Mouse (Mus musculus): ENCODE data around the gene Xrcc6.
"Not testable (repeated sequence)": the region's sequence is repeated elsewhere in the genome, so short reads cannot be mapped to it uniquely, and the experiment has no call there.

The Xrcc6 gene

DNA sequence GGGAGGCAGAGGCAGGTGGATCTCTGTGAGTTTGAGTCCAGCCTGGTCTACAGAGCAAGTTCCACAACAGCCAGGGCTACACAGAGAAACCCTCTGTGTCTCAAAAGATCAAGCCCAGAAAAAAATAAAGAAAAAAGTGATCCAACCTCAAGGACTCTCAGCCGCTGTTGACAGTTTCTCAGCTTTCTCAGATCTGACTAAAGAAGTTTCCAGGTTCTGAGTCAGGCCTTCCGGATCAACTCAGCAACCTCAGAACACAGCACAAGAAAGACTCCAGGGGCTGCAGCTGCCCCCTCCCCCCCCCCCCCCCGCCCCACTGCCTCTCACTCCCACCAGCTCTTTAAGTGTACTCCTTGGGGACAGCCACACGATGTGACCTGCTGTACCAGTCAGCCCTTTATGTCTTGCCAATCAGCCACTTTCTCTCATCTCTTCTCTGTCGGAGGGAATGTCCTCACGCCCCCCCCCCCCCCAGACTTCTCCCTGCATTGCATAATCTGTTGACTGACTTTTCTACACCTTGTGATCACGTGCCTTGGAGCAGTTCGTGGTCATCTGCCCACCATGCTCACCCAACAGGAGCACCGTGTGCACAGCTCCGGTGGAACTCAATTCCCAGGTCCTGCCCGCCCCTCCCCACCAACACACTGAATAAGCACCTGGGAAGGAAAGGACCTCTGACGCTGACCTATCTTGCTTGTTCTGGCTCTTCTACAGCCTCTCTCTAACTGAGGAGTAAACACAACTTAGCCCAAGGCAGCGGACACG lies 21.4 kb upstream of the Xrcc6 start:
- no peak for DNase-seq (ENCODE audit: low spot score)

DNA sequence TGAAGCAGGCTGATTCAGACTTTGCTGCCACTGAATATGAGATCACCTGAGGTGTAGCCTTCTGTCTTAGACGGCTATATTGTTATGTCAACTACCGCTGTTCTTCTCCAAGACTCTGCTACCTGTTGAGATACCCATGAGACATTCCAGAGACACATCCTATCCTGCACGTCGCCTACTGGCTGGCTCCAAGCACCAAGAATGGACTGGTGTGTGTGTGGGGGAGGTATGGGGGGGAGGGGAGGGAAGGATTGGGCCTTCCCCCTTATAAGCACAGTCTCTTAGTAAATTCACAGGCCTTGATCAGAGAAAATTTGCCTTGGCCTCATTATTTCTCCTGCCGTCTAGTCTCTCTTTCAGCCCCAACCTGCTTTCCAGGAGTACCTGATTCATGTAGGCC lies 19.8 kb upstream of the Xrcc6 start:
- no peak for DNase-seq (ENCODE audit: low spot score)

DNA sequence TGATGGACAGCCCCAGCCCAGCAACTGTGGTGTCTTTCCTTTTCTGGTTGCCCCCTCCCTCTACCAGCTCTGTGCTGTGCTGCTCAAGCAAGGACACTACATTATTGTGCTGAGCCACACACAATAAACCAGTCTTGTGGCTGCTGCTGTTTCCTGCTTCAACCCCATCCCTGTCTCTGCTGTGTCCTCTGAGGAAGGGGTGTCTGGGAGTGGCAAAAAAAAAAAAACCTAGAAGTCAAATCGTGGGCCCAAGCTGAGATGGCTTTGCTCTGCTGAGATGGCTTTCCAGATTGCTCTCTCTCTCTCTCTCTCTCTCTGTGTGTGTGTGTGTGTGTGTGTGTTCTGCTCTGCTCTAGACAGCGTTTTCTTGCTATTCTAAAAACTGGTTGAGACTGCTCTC lies 19.2 kb upstream of the Xrcc6 start:
- DNase-seq (ENCODE audit: low spot score) = no peak

DNA sequence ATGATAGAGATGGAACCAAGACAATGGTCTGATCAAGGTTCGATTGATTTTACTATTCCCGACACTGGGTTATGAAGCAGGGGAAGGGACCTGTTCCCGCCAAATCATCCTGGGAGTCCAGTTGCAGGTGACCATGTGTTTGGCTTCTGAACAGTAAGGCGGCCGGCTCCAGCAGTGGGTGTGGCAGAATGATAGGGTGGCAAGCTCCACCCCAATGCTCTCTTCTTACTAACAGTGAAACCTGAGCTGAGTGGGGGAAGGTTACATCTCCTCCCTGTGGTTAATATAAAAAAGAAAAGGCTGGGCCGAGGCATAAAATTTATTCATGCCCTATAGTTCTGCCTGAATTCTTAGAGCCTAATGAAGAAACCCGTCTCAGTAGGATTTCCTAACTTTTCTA lies 18.5 kb upstream of the Xrcc6 start:
- DNase-seq (ENCODE audit: low spot score) = no peak

DNA sequence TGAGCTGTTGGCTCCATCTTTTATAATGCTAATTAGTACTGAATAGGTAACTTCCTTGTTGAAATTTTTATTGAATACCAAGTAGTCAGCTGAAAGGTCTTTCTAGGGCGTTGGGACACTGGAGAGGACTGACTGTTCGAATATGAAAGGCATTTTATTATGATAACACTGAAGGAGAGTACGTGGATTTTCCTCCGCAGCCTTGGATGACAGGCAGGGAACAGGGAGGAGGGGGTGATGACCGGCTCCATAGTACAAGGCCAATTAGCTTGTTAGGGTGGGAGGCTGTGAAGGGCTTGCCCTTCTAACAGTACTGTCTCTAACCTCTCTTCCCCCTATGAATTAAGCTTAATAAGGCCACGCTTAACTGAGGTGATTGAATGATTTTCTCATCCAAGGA lies 18.0 kb upstream of the Xrcc6 start:
- not testable (repeated sequence) for DNase-seq (ENCODE audit: low spot score)

DNA sequence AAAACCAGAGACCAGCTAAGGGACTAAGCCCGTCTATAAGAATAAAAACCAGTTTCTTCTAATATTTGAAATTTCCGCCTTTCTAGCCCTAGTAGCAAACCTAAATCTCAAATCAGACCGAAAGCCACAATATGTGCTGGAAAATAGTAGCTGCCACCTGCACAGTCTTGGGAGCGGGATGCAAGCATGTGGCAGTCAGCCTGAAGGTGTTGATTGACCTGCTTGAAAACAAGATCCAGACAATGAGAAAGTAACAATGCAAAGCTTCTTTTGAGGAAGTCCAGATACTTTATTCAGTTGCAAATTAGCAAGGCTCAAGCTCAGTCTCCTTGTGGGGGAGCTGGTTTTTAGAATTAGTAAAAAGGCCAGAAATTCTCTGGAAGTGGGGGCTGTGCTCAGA lies 17.1 kb upstream of the Xrcc6 start:
- not testable (repeated sequence) for DNase-seq (ENCODE audit: low spot score)

DNA sequence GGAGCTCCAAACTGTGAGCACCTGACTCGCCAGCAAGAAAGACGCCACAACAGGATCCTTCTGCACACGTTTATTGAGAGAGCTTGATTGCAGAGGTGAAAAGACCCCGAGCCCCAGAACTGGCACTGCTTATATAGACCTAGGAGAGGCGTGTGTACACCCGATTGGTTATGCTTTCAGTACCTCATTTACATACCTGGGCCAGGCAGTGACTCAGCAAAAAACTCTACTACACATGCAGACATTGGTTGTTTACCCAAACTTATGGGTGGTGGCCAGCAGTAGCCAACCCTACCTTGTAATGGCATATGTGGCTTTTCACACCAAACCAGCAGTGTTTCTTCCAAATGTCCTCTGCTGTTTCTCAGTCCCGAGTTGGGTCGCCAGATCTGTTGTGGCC lies 12.5 kb upstream of the Xrcc6 start:
- DNase-seq (ENCODE audit: low spot score) = not testable (repeated sequence)

DNA sequence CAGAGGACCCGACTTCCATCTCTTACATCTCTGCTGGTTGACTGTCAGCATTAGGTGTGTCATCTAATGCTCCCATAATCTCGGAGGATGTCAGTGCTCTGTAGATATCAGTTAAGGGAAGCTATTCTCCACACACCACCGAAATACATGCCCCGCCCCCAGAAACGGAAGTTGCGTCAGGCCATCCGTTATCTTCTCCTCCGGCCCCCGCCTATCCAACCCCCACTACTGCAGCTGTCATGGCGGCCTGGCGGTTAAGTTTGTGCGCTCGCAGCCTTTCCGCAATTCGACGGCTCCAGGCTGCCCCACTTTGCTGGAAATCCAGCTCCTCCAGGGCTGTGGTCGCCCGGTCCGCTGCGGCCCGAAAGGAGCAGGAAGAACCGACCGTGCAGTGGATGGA lies 7.3 kb upstream of the Xrcc6 start, which contains the start of gene 1700029P11Rik:
Gene 1700029P11Rik, plus strand, starts transcription at position 220 of the 400 bp plus-strand sequence.
- no peak for DNase-seq (ENCODE audit: low spot score)

DNA sequence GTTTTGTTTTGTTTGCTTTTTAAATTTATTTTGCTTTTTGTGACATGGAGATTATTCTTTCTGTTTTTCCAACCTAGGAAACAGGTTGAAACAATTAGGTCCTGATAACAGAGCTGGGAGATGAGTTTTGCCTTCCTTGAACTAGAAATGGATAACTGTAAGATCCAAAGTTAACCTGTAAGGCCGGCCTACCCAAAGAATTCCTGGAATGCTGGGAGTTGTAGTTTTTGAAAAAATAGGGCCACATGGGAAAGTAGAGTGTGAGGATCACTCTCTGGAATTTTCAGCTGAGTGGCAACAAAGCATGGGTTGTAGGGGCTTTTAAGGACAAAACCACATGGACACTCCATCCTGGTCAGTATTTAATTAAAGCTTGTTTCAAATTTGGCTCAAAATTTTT lies 5.5 kb upstream of the Xrcc6 start:
- no peak for DNase-seq (ENCODE audit: low spot score)

DNA sequence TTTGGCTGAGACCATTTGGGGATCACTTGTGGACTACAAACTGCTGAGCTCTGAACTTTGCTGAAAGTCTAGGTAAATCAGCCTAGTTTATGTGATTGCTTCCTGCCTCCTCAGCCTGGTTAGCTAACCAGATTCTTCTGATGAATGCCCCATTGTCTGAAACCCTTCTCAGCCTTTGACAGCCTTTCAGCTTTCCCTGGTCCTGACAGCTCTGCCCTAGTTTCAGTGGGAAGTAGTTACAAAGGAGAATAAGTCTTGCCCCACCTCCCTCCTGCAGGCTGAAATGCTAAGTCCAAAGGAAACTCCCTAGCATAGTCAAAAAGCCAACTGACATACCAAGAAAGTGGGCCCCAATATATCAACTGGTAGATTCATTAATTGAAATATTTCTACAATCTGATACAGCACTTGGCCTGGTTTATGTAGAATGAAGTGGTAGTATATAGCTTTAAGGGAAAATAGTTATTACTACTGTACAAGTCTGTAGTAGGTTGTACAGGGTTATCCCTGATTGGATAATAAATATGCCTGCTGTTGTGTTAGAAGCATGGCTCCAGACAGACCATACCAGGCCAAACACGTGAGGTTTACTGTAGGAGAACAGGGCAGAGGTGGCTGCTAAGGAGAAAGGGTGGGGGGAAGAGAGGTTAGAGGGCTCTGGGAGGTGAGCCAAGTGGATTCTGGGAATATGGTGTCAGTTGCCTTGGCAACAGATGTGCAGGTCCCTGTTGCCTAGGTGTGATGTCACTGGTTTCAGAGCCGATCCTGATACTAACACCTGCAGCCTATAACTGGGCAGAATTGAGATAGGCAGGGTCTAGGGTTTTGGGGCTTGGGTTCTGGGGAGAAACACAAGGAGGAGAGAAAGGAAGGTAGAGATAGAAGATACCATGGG lies 2.1 kb upstream of the Xrcc6 start:
- DNase-seq (ENCODE audit: low spot score) = no peak

DNA sequence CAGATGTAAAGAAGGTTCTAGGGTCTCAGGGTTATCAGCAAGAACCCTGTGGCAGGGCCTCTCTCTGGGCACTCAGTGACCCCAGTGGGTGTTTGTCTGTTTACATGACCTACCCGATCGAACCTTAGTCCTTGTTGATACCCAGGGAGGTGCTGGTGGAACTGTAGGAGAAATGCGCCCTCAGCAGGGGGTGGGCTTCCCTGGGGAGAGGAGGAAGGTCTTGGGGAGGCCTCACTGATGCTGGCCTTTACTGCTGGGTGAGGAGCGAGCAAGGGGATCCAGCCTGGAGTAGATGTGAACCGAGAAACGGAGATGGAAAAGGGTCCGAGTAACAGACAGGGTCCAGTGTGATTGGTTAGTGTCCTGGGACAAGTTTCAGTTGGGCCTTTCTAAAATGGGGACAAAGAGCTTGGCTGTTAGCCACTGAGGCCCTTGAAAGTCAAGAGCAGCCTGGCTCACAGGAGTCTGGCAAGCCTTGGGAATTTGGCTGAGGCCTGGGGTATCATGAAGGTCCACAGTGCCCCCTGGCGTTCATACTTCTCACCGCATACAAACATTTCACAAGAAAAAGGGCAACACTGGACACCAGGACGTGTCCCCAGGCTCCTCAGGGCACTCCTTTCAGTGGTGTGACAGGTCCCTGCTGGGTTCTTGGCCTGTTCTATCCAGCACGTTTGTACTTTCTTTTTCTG lies 1.9 kb downstream of the Xrcc6 start:
- peak; percentile 71 for DNase-seq (ENCODE audit: low spot score)

DNA sequence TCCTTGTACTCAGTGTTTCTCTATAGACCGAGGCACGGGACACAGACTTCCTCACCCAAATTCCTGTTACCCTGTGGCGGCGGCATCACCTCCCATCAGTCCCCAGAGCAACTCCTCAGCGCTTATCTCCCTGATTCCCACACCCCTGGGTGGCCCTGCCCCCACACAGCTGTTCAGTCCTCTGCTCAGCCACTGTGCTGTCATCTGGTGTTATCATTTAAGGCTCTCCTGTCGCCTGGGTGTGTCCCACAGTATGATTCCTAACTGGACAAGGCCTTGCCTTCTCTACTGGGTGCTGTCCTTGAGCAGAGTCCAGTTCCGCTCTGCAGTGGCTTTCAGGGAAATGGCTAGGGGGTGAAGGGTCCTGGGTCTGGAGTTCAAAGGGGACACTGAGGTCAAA lies 2.9 kb downstream of the Xrcc6 start:
- peak; percentile 64 for DNase-seq (ENCODE audit: low spot score)

DNA sequence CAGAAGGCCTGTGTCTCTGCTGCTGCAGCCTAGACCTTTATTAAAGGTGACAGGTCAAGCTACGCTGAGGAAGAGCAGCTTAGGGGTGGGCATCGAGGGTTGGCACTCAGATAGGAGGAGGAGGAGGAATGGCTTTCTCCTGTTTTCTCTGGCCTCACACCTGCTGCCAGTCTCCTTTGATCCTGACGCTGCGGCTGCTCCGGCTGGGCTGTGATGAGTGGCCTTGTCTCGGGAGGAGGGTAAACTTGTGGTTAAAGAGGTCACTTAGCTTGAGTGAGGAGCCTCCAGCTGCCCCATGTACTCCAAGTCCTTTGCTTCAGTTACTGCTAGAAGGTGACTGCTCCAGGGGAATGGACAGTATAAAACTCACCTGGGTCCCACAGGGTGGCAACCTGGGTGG lies 6.4 kb downstream of the Xrcc6 start:
- DNase-seq (ENCODE audit: low spot score) = no peak

DNA sequence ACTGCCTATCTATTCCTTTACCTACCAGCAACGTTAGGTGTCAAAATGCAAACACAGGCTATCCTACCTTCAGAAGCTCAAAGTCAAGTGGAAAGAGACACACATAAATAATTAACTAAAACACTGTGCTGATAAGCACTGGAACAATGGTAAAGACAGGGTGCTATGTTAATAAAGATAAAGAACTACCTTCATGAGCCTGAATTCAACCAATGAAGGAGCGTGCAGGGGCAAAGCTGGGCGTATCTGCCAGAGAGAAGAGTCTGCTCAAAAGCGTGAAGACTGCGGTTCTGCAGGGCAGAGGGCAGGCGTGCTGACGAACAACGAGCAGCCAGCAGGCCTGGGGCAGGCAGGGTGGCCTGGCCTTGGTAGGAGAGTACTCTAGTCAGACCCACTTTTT lies 16.6 kb downstream of the Xrcc6 start:
- DNase-seq (ENCODE audit: low spot score) = no peak

DNA sequence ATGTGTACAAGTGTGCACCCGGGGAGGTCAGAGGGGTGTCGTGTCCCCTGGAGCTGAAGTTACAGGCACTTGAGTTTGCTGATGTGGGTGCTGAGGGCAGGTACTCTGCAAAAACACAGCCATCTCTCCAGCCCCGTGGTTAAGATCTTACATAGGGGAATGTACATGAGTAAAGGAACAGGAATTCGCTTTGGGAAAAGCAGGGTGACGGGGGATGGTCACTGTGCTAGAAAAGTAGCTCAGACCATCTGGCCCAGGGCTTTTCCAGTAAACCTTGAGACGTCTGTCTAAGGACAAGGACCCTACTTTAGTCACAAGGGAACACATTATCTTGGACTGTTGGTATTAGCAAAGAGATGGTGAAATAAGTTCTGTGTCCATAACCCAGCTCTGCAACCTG lies 24.3 kb downstream of the Xrcc6 start:
- no peak for DNase-seq (ENCODE audit: low spot score)

DNA sequence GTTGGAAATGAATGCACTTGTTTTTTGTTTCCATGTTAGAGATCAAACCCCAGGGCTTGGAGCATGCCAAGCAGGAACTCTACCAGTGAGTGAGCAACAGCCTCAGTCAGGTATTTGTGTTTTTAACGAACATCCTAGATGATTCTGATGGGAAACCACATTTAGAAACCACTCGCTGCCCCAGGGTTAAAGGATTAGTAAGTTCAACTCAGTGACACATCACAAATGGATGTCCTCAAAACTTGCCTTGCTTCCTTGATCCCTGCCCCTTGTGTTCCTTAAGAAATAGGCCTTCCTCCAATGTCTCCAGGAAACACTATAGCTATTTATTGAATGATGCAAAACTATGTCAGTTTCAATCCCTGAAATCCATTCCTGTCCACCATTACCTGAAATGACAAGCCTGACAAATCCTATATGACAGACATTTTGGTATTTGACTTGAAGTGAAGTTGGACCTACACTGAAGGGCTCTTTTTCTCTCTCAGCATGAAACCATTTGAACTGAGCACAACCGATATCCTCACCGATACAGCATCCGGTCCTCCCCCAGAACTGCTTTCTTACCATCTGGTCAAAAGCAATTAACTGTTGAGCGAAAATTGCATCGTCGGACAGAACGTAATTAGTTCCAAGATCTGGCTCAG lies 27.2 kb downstream of the Xrcc6 start:
- no peak for DNase-seq (ENCODE audit: low spot score)

DNA sequence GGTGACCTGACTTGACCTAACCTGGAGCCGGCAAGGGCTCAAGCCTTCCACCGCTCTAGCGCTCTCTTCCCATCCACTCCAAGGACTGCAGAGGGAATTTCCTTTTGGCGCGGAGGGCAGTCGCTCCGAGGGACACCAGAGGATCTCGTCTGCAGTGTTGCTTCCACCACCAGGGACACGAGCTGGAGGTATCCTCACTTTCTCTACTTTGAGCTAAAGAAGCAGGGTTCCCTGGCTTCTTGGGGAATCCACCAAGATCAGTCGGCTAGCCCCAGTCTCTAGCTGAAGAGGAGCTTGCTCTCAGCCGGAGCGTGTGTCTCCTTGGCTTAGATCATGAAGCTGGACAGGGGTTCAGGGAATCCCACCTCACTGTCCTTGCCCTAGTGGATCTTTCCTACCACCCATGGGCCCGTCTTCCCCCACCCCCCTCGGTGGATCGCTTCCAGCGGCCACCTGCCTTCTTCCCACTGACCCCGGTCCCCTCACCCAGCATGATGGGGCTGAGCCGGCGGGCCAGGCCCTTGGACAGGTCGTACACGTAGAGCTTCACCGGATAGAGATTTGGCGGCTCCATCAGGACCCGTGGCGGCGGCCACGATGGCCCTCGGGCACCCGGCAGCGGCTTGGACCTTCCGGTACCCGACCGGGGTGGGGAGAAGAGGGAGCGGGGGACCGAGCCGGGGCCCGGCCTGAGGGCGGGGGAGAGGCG lies 27.9 kb downstream of the Xrcc6 start:
- DNase-seq (ENCODE audit: low spot score) = peak; percentile 27

DNA sequence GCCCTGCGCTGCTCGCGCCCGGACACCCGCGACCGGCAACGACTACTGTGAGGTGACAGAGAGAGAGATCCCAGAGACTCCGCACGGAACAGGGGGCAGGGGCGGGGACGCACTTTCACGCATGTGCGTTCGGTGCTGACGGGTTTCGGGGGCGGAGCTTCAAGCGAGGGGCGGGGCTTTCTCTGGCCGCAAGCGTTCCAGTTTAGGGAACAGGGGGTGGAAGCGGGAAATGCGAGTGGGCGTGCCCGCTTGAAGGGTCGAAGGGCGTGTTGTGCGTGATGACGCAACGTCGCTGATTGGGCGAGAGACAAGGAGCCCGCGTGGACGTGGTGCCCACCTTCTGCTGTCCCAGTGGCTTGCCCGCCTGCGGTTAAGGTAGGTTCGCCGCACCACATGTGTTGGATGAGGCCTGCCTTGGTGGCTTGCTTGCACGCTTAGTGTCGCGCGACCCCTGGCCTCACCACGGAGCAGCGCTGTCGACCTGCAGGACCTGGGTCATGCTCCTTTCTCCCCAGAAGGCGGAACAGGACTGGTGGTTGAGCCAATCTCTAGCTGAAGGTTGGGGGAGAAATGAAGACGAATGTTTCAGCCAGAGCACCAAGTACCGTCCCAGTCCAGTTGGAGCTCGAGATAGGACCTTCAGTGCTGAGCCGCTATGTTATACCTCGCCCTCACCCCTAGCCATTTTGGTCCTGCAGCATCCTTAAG lies 28.6 kb downstream of the Xrcc6 start:
- peak; percentile 99 for DNase-seq (ENCODE audit: low spot score)

DNA sequence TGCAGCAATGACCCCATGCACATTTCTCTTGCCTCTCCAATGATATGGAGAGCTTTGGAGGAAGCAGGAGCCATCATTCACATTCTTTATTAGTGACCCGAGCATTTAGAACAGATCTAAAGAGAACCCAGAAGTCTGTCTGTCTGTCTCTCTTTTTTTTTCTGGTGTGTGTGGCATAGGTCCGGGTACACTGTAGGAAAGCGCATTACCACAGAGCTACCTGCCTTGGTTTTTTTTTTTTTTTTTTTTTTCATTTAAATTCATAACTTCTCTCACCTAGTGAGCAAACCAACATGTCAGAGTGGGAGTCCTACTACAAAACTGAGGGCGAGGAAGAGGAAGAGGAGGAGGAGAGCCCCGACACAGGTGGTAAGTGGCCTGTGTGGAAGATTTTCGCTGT lies 29.2 kb downstream of the Xrcc6 start:
- DNase-seq (ENCODE audit: low spot score) = no peak

DNA sequence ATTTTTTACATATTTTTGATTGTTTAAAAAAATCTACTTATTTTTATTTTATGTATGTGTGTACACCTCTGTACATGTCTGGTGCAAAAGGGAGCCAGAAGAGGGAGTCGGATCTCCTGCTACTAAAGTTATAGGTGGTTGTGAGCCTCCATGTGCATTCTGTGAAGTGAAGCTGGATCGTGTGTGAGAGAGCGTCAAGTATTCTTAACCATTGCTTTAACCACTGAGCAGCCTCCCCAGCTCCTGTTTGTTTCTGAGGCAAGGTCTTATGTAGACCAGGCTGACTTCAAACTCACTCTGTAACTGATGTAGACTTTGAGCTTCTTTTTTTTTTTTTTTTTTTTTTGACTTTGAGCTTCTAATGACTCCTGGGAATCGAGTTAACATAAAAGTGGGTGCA lies 29.8 kb downstream of the Xrcc6 start:
- no peak for DNase-seq (ENCODE audit: low spot score)

DNA sequence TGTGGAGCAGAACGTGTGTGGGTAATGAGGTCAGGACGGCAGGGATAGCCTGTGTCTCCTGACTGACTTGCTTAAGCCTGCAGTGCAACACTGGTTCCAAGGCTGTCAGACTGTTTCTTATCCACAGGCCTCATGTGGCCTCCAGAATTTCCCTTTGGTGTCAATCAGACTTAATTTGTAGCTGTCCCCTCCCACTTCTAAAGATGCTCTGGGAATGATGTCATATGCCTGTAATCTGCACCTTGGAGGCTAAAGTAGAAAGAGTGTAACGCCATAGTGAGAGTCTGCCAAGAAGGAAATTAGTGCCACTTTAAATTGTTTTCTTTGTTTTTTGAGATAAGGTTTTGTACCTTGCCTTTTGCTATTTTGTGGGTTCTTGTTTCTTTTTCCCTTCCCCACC lies 31.7 kb downstream of the Xrcc6 start:
- DNase-seq (ENCODE audit: low spot score) = no peak
